Mouse (Mus musculus) Patski (cell line): ENCODE measurements around the gene Apon. TPM values are rescaled to one million over a fixed set of nuclear protein-coding genes. Genes with fewer than 3 reads are reported as not detected.

Experiments used
- ATAC-seq: fragments of 100-300 bp; one replicate; pipeline ENCODE4 v1.8.0; 2021
- CTCF ChIA-PET: fragments of 350-600 bp; sonication (Branson Sonifier 250); formaldehyde crosslinking; loops from one replicate; lab custom pipeline; 2022; ENCODE audit warnings: inconsistent platforms; lab: Charles Lee
- POLR2A ChIA-PET: fragments of 350-600 bp; sonication (Branson Sonifier 250); formaldehyde crosslinking; loops from one replicate; lab custom pipeline; 2022; ENCODE audit warnings: antibody characterized with exemption, inconsistent platforms; lab: Charles Lee
- DNase-seq: peaks from one replicate; pipeline ENCODE4 v3.0.0-alpha.2; 2011; ENCODE audit warnings: low read depth, low spot score
- H3K27me3 ChIP-seq: fragments of 371-371 bp; one replicate; pipeline ENCODE4 v1.5.1; 2021
- CTCF ChIP-seq: fragments of 100-300 bp; IDR thresholded peaks from one replicate; pipeline ENCODE4 v1.5.1; 2021
- in situ Hi-C: fragments of 300-500 bp; cut with MboI; formaldehyde crosslinking; loops from 3 replicates; pipeline ENCODE4 v1.11.1; 2018; ENCODE audit warnings: low pct_unique_long_range_greater_than_20kb, mixed read lengths
- polyA plus RNA-seq: library from polyadenylated mRNA; unstranded; gene quantifications from one replicate; pipeline ENCODE4 v1.2.3, GENCODE M21; 2021

Apon gene
- polyA plus RNA-seq, 1 experiment from 2014 or later: 1.4 TPM

- ChIA-PET CTCF (interaction anchor here (0.8 to 1.9 kb wide), 3 partner anchors 16 to 57 kb away, joined by 3 to 6 read pairs (median 3); no protein-coding TSS in a partner anchor), POLR2A (interaction anchor here (0.6 kb wide), 2 partner anchors 14 to 176 kb away, joined by 3 to 6 read pairs; no protein-coding TSS in a partner anchor)
- in situ Hi-C loops: loop anchor here (5.0 to 10.0 kb wide), 2 partner anchors 67 to 230 kb away; no protein-coding TSS in a partner anchor
- no peak for TF ChIP-seq CTCF
- H3K27me3 ChIP-seq: peaks cover 7% of the 10 kb centered on the region
- DNase-seq (no peak), ATAC-seq (no peak)
Observed at GRCm38 (mm10) chr10:128214981-128215380, 38.9 kb upstream of the Apon start.

GRCm38 (mm10) chr10:128218387-128219117 lies 35.3 kb upstream of the Apon start:
- DNase-seq: no peak
- no peak for TF ChIP-seq CTCF
- no peak for ATAC-seq
- ChIA-PET CTCF (interaction anchor here (2.1 kb wide), 1 partner anchor 14 kb away, joined by 5 read pairs; no protein-coding TSS in a partner anchor), POLR2A (no interaction called here)
- H3K27me3 ChIP-seq: peaks cover 4% of the 10 kb centered on the region
- in situ Hi-C loops: loop anchor here (10.0 kb wide), 1 partner anchor 226 kb away; no protein-coding TSS in a partner anchor

GRCm38 (mm10) chr10:128221533-128222286 lies 32.2 kb upstream of the Apon start:
- H3K27me3 ChIP-seq: no peaks in the 10 kb centered on the region
- POLR2A ChIA-PET: interaction anchor here (0.7 kb wide), 1 partner anchor 9 kb away, joined by 3 read pairs; no protein-coding TSS in a partner anchor
- CTCF ChIA-PET: interaction anchor here (0.6 to 1.3 kb wide), 2 partner anchors 13 to 62 kb away, joined by 3 read pairs; no protein-coding TSS in a partner anchor
- DNase-seq: no peak
- no peak for ATAC-seq
- no peak for TF ChIP-seq CTCF
- in situ Hi-C loops: no loop called here

- ATAC-seq (no peak), DNase-seq (no peak)
- TF ChIP-seq CTCF: no peak
- POLR2A ChIA-PET: no interaction called here
- in situ Hi-C loops: no loop called here
- CTCF ChIA-PET: no interaction called here
- no peaks in the 10 kb centered on the region for H3K27me3 ChIP-seq
Observed at GRCm38 (mm10) chr10:128225064-128225463, 28.8 kb upstream of the Apon start.

- no peaks in the 10 kb centered on the region for H3K27me3 ChIP-seq
- no peak for DNase-seq
- CTCF ChIA-PET: no interaction called here
- TF ChIP-seq CTCF: no peak
- POLR2A ChIA-PET: no interaction called here
- in situ Hi-C loops: no loop called here
- ATAC-seq: no peak
Observed at GRCm38 (mm10) chr10:128225538-128225937, 28.4 kb upstream of the Apon start, which contains the start of gene Mip. Gene Mip, plus strand, starts transcription at chr10:128225838.

- TF ChIP-seq CTCF: no peak
- DNase-seq: no peak
- ChIA-PET POLR2A (interaction anchor here (0.8 kb wide), 2 partner anchors 43 to 52 kb away, joined by 3 read pairs; partner anchors contain the start of gene Stat2), CTCF (interaction anchor here (1.1 kb wide), 1 partner anchor 41 kb away, joined by 4 read pairs; no protein-coding TSS in a partner anchor)
- H3K27me3 ChIP-seq: no peaks in the 10 kb centered on the region
- in situ Hi-C loops: no loop called here
- no peak for ATAC-seq
Observed at GRCm38 (mm10) chr10:128227592-128227991, 26.3 kb upstream of the Apon start.

- H3K27me3 ChIP-seq: no peaks in the 10 kb centered on the region
- POLR2A ChIA-PET: interaction anchor here (0.8 kb wide), 2 partner anchors 42 to 52 kb away, joined by 3 read pairs; partner anchors contain the start of gene Stat2
Observed at GRCm38 (mm10) chr10:128228009-128228408, 25.9 kb upstream of the Apon start.

GRCm38 (mm10) chr10:128230582-128230981 lies 23.3 kb upstream of the Apon start:
- POLR2A ChIA-PET: interaction anchor here (0.8 kb wide), 1 partner anchor 9 kb away, joined by 3 read pairs; no protein-coding TSS in a partner anchor
- ATAC-seq: no peak
- DNase-seq: no peak
- in situ Hi-C loops: no loop called here
- H3K27me3 ChIP-seq: no peaks in the 10 kb centered on the region
- TF ChIP-seq CTCF: no peak
- CTCF ChIA-PET: interaction anchor here (0.6 to 1.0 kb wide), 2 partner anchors 41 to 46 kb away, joined by 3 to 7 read pairs; no protein-coding TSS in a partner anchor

More at GRCm38 (mm10) chr10:128228009-128228408, 25.9 kb upstream of the Apon start:
- DNase-seq (no peak), ATAC-seq (no peak)
- in situ Hi-C loops: no loop called here
- no peak for TF ChIP-seq CTCF
- CTCF ChIA-PET: interaction anchor here (1.1 kb wide), 1 partner anchor 42 kb away, joined by 4 read pairs; no protein-coding TSS in a partner anchor

- ChIA-PET CTCF (no interaction called here), POLR2A (no interaction called here)
- no peaks in the 10 kb centered on the region for H3K27me3 ChIP-seq
- no peak for ATAC-seq
- in situ Hi-C loops: no loop called here
- DNase-seq: no peak
- TF ChIP-seq CTCF: no peak
Observed at GRCm38 (mm10) chr10:128231146-128231545, 22.8 kb upstream of the Apon start.
